In the genomic region with DNA sequence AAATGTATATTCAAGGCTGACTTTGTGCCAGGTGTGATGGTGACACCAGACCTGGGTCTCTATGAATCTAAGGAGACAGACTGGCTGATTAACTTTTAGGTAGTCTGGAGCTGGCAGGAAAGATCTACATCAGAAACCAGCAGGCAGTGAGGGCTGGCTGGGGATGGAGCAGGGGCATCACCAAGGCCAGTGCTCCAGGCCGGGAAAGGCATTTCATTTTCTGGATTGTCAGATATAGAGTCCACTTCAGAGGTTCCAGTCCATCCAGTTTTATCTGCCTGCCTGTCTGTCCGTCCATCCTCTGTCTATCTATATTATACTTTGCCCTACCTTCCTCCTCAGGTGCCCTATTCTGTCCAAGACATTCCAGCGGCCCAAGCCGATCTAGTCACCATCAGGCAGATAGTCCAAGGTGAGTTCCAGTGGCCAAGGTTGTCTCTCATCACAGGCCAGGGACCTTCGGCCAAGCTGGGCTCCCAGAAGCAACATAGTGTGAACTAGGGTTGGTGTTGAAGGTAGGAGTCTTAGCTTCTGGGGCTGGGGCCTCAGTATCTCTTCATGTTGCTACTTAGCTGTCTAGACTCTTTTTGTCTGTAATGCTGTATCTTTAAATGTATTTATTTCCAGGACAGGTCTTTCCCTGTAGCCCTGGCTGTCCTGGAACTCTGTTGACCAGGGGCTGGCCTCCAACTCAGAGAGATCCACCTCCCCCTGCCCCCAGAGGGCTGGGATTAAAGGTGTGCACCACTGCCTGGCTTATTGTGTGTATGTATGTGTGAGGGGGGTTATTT, we compare ENCODE assay signal across 8 mouse cellular contexts. TPM values are rescaled to one million over a fixed set of nuclear protein-coding genes. Genes with fewer than 3 reads are reported as not detected.
DNase-seq lines count a peak whose midpoint lies in the region; ATAC-seq and TF ChIP-seq lines count a peak whose summit lies in the region.

No protein-coding gene starts in this region.

- no peaks in the 10 kb centered on the region for H3K9me3 ChIP-seq in intestine, postnatal 0 days (ENCODE audit: control insufficient read depth)
- no peaks in the 10 kb centered on the region for H3K9me3 ChIP-seq in neural tube, embryonic 14.5 days (ENCODE audit: control insufficient read depth, low read length)

- no peaks in the 10 kb centered on the region for H3K27me3 ChIP-seq in intestine, postnatal 0 days (replicated peaks; ENCODE audit: control insufficient read depth, insufficient read depth, low read length)
- no peaks in the 10 kb centered on the region for H3K27me3 ChIP-seq in neural tube, embryonic 14.5 days (ENCODE audit: control insufficient read depth, insufficient read depth, low read length)

- peak overlapping the region; percentile 24 for H3K27ac ChIP-seq in intestine, postnatal 0 days (ENCODE audit: low read depth, low read length)
- no peak overlapping the region; the same call in 1 of the 2 replicates for H3K27ac ChIP-seq in neural tube, embryonic 14.5 days (ENCODE audit: low read depth, low read length)

- 41% methylated on average over 5 of the region's 5 CpGs for WGBS in intestine, postnatal 0 days
- WGBS in neural tube, embryonic 14.5 days = 78% methylated on average over 5 of the region's 5 CpGs

- no peaks in the 10 kb centered on the region for H3K4me1 ChIP-seq in intestine, postnatal 0 days (replicated peaks; ENCODE audit: control insufficient read depth, insufficient read depth, low read length)
- peaks cover 6% of the 10 kb centered on the region; the same call in 1 of the 2 replicates for H3K4me1 ChIP-seq in neural tube, embryonic 14.5 days (ENCODE audit: control insufficient read depth, insufficient read depth, low read length)

- no peak overlapping the region for H3K4me3 ChIP-seq in intestine, postnatal 0 days (ENCODE audit: low read depth, low read length)
- no peak overlapping the region for H3K4me3 ChIP-seq in neural tube, embryonic 14.5 days (ENCODE audit: low read depth, low read length)

- H3K36me3 ChIP-seq in intestine, postnatal 0 days (ENCODE audit: control insufficient read depth, insufficient read depth) = peaks cover 14% of the 10 kb centered on the region
- H3K36me3 ChIP-seq in neural tube, embryonic 14.5 days (ENCODE audit: control insufficient read depth, insufficient read depth, low read length) = peaks cover 9% of the 10 kb centered on the region

- peak; percentile 13 to 22 for DNase-seq in cerebellum, postnatal 14 days
- DNase-seq in cerebellum, adult 8-10 months = no peak
- DNase-seq in spleen, postnatal 4 days (ENCODE audit: low spot score in 2 of 2) = peak; percentile 11 to 59
- DNase-seq in spleen, adult 12 weeks (ENCODE audit: low spot score) = no peak
- no peak for DNase-seq in urinary bladder, postnatal 10 days (ENCODE audit: low spot score)
- no peak for DNase-seq in kidney, adult 9 months

- H3K9ac ChIP-seq in intestine, postnatal 0 days (ENCODE audit: low read depth, low read length) = no peak overlapping the region
- no peak overlapping the region for H3K9ac ChIP-seq in neural tube, embryonic 14.5 days (replicated peaks; ENCODE audit: low read depth, low read length)

- TF ChIP-seq CTCF in intestine, postnatal 0 days (IDR thresholded peaks at IDR 0.05; ENCODE audit: low read depth) = no peak

- H3K4me2 ChIP-seq in intestine, postnatal 0 days (replicated peaks; ENCODE audit: low read depth) = no peak overlapping the region
- H3K4me2 ChIP-seq in neural tube, embryonic 14.5 days (ENCODE audit: low read depth, low read length) = peak overlapping the region; percentile 8; the same call in 1 of the 2 replicates

- ATAC-seq in intestine, postnatal 0 days = no peak
- ATAC-seq in neural tube, embryonic 14.5 days (ENCODE audit: low read depth) = no peak

RNA-seq across cellular contexts. Expression of gene Actg1, which starts 4.6 kb away (rescaled TPM):
- 1,513 and 1,605 TPM in 2 replicates for polyA plus RNA-seq in intestine, postnatal 0 days (2015; fragmentation: Nextera tagmentation; extraction: Ambion mirVana)
- polyA plus RNA-seq in neural tube, embryonic 14.5 days (2014; fragmentation: Nextera tagmentation; extraction: Ambion mirVana) = 4,176 and 4,177 TPM in 2 replicates

RNA-seq across cellular contexts. Expression of gene Fscn2, which starts 17.6 kb away (rescaled TPM):
- 0.14 and 0.16 TPM in 2 replicates for polyA plus RNA-seq in intestine, postnatal 0 days (2015; fragmentation: Nextera tagmentation; extraction: Ambion mirVana)
- polyA plus RNA-seq in neural tube, embryonic 14.5 days (2014; fragmentation: Nextera tagmentation; extraction: Ambion mirVana) = 0.63 and 1.7 TPM in 2 replicates

RNA-seq across cellular contexts. Expression of gene Faap100, which starts 34.9 kb away (rescaled TPM):
- polyA plus RNA-seq in intestine, postnatal 0 days (2015; fragmentation: Nextera tagmentation; extraction: Ambion mirVana) = 9.7 and 11.7 TPM in 2 replicates
- polyA plus RNA-seq in neural tube, embryonic 14.5 days (2014; fragmentation: Nextera tagmentation; extraction: Ambion mirVana) = 74.8 and 86.8 TPM in 2 replicates

Comparison
In these comparisons a context has a peak if more than half of its experiments do, and no peak if none do; other contexts are left out.
1. DNase-seq: peak in cerebellum, postnatal 14 days (2 of 2) and spleen, postnatal 4 days (2 of 2); none in cerebellum, adult 8-10 months (single experiment), spleen, adult 12 weeks (single experiment), urinary bladder, postnatal 10 days (single experiment) and kidney, adult 9 months (single experiment).